Mouse (Mus musculus) left cerebral cortex, adult 18-20 months (tissue): ENCODE data around the gene Olfr1506. TPM values are rescaled to one million over a fixed set of nuclear protein-coding genes. Genes with fewer than 3 reads are reported as not detected.
"Not testable (repeated sequence)": the region's sequence is repeated elsewhere in the genome, so short reads cannot be mapped to it uniquely, and the experiment has no call there.

Experiments used
- DNase-seq, 2 experiments: peaks; one replicate each; pipeline ENCODE4 v3.0.0; 2021 to 2022; ENCODE audit warnings: low spot score in 2 of 2, mixed read lengths in 1 of 2
- long read RNA-seq, 2 experiments: library from polyadenylated mRNA; stranded (forward); transcript quantifications; one replicate each; pipeline ENCODE4 v2.0.0; 2021
- total RNA-seq, 2 experiments: library from RNA; stranded (reverse); gene quantifications; 2 replicates each; pipeline ENCODE4 v1.2.3; 2021

Gene Olfr1506
- total RNA-seq = not detected
- long read RNA-seq, experiment 1 = 0 reads
- long read RNA-seq, experiment 2 = 0 reads

DNA sequence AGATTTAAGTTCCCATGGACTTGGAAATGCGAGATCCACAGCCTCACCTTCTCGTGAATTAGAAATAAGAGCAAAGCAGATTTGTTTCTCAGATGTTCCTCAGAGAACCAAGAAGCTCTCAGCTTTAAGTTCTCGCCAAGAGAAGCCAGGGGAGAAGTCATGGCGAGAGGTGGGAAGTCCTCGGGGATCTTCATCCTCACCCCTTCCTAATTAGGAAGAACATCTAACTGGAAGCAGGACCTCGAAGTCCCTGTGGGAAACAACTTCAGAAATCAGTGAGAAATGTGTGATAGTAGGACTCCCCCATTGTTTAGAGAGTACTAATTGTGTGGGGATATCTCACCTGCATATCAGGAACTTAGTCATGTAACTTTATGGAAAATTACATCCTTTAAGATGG, at the start of gene Olfr1506:
Gene Olfr1506, minus strand, starts transcription at position 101 of the 400 bp plus-strand sequence.
- not testable (repeated sequence) for DNase-seq

DNA sequence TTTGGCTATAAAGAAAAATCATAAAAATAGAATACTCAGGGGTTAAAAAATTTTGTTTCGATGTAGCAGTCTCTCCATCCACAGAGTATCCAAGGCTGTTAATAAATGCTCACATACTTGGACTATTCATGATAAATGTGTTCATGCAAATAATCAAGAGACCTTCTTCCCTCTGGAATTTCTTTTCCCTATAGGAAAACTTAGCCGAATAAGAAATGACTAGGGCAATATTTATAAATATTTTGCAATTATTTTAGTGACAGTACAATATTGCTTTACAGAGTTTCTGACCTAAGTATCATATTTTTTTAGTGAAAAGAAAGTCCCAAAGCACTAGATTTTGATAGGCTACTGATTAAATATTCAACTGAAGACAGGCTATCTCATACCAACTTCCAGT, 46.6 kb upstream of the Olfr1506 start, which contains the start of gene Olfr1271:
Gene Olfr1271, minus strand, starts transcription at position 101 of the 400 bp plus-strand sequence.
- no peak for DNase-seq

DNA sequence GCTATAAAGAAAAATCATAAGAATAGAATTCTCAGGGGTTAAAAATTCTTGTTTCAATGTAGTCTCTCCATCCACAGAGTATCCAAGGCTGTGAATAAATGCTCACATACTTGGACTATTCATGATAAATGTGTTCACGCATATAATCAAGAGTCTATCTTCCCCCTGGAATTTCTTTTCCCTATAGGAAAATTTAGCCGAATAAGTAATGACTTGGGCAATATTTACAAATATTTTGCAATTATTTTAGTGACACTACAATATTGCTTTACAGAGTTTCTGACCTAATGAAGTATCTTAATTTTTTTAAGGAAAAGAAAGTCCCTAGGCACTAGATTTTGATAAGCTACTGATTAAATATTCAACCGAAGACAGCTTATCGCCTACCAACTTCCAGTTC, 33.2 kb upstream of the Olfr1506 start, which contains the start of gene Olfr142:
Gene Olfr142, minus strand, starts transcription at position 101 of the 400 bp plus-strand sequence.
- DNase-seq = no peak

DNA sequence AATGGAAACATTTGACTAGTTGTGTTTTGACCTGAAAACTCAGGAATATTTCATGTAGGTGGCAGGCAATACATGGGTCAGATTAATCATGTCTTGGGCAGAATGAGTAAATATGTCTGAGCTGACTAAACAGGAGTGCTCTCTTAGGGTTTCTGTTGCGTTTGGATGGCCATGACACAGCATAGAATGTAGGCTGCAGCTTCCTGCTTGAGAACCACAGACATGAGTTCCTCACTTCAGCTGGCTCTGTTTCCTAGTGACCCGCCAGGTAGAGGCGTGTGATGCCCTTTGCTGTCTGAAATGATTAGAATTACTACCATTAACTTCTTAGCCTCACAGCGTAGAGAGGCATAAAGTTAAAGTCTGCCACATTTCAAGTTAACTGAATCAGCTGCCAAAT, 24.7 kb downstream of the Olfr1506 start:
- not testable (repeated sequence) for DNase-seq

DNA sequence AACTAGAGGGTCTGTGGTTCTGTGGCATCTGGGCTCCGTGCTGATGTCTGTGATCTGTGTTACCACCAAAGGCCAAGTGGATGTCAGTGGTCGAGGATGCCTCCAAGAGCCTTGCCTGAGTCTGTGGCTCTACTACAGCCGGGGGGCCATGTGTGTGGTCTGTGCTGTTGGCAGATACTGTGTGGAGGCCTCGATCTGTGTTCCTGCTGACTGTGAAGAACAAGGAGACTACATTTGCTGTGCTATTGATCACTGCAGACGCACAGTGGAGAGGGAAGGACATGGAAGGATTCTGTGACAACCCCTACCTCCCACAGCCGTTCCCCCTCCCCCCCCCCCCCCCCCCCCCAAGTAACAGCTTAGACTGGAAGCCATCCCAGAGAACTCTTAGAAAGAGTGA, 29.0 kb downstream of the Olfr1506 start:
- not testable (repeated sequence) for DNase-seq

DNA sequence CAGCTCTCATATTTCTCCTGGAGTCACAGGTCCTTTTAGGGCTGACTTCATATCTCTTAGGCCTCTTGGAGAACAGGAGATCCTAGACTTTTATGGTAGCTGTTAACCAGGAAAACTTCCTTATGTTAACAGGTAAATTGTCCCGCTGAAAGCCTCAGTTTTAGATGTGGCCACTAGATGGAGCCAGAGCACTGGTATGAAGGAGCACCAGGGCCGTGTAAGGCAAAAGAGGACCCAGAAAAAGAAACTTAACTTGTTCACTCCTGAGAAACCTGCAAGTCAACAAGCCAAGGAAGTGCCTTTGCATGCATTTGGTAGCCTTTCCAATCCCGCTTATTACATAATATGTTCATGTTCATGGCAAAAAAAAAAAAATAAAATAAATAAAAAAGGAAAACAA, 29.5 kb downstream of the Olfr1506 start:
- not testable (repeated sequence) for DNase-seq

DNA sequence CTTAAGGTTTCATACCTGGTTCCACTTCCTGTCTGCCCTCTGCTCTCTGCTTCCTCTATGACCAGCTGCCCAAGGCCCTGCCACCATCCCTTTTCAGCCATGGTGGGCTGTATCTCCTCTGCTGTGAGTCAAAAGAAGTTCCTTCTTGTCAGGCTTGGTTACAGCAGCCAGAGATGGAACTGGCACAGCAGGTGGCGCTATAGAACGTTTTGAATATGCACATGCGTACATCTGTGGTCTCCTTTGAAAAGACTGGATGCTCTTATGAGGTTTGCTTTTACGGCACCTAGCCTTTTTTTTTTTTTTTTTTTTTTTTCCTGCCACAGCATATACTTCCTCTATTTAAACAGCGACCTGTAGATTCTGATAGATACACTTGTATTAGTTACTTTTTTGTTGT, 37.2 kb downstream of the Olfr1506 start:
- DNase-seq = not testable (repeated sequence)

DNA sequence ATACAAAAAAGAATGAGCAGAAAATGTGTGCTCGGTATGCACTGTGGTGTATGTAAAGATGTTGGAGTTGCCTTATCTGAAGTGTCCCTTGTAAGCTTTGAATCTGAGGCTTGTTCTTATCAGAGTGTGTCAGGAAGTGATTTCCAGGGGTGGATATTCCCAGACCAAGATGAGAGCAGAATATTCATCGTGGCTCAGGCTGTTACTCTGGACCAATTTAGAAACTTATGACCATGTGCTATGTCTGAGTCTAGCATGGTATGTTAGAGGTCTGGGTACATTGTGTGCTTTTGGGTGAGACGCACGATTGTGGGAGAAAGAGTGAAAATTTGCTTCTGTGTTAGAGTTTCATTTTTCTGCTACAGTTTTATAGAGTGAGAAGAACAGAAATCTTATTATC, 38.2 kb downstream of the Olfr1506 start:
- not testable (repeated sequence) for DNase-seq

Other genes starting within 250 kb of the Olfr1506 start
- gene Olfr1261, start 233.3 kb downstream of the Olfr1506 start, total RNA-seq = not detected
- gene Olfr1262, start 224.3 kb downstream of the Olfr1506 start, total RNA-seq = not detected
- not detected for gene Olfr1263, start 212.4 kb downstream of the Olfr1506 start, total RNA-seq
- not detected for gene Olfr1264, start 198.9 kb downstream of the Olfr1506 start, total RNA-seq
- not detected for gene Olfr1265, start 189.2 kb downstream of the Olfr1506 start, total RNA-seq
- gene Olfr140, start 160.9 kb downstream of the Olfr1506 start, total RNA-seq = not detected
- not detected for gene Olfr1269, start 103.1 kb downstream of the Olfr1506 start, total RNA-seq
- not detected for gene Olfr32, start 82.2 kb downstream of the Olfr1506 start, total RNA-seq
- gene Olfr1270, start 71.4 kb downstream of the Olfr1506 start, total RNA-seq = not detected
- not detected for gene Olfr142, start 33.1 kb upstream of the Olfr1506 start, total RNA-seq
- gene Olfr1271, start 46.5 kb upstream of the Olfr1506 start, total RNA-seq = not detected
- not detected for gene Olfr1272, start 68.3 kb upstream of the Olfr1506 start, total RNA-seq
- gene Gm13769, start 97.7 kb upstream of the Olfr1506 start, total RNA-seq = not detected
- gene Olfr1274-ps, start 174.2 kb upstream of the Olfr1506 start, total RNA-seq = not detected